Mouse (Mus musculus): ENCODE results near the gene Fxyd1. TPM values are rescaled to one million over a fixed set of nuclear protein-coding genes. Genes with fewer than 3 reads are reported as not detected.
A peak's percentile ranks its signal among the peaks of the same experiment; 100 is the strongest.

The Fxyd1 gene
- polyA plus RNA-seq, 1 experiment, result 156 TPM

DNA sequence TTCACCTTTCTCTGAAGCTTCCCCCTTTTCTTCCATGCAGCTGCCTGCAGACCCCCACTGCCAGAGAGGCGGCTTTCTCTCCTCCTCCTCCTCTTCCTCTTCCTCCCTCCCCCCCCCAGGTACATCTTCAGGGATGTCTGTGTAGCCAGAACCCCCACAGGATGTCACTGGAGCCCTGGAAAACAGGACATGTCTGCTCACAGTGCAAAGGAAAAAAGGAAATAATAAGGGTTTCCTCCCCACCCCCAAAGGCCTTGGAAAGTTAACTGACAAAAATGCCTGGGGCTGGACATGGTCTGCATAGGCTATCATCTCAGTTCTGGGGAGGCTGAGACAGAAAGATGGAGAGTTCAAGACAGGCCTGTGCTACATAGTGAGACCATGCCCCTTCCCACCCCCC is 24.1 kb upstream of the Fxyd1 start:
- Histone ChIP-seq H3K4me3 (ENCODE audit: insufficient read depth, low read length) (no peak overlapping the region), H3K4me1 (ENCODE audit: control insufficient read depth, insufficient read depth, low read length) (no peaks in the 10 kb centered on the region; the same call in 1 of the 2 replicates), H3K27ac (ENCODE audit: insufficient read depth, low read length) (no peak overlapping the region)
- TF ChIP-seq POLR2A (IDR thresholded peaks at IDR 0.05; ENCODE audit: extremely low read depth, insufficient read depth, low read length) (no peak), CTCF (IDR thresholded peaks at IDR 0.05; ENCODE audit: extremely low read depth, insufficient read depth, low read length) (no peak)

DNA sequence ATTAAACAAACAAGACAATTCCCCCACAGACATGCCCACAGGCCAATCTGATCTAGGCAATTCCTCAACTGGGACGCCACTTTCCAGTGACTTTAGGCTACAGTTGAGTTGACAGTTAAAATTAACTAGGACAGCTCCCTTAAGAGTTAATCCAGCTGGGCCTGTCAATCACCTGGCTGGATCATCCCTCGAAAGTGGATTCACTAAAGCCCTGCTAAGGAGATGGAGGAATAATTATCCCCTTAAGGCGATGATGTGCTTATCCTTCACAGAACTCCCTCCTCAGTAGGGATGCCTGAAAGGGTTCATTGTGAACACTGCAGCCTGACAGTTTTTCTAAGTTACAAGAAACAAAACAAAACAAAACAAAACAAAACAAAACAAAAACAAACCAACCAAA is 23.6 kb upstream of the Fxyd1 start:
- TF ChIP-seq CTCF (IDR thresholded peaks at IDR 0.05; ENCODE audit: extremely low read depth, insufficient read depth, low read length) (no peak), POLR2A (IDR thresholded peaks at IDR 0.05; ENCODE audit: extremely low read depth, insufficient read depth, low read length) (no peak)
- no peaks in the 10 kb centered on the region; the same call in 1 of the 2 replicates for H3K4me1 ChIP-seq (ENCODE audit: control insufficient read depth, insufficient read depth, low read length)
- no peak overlapping the region for H3K4me3 ChIP-seq (ENCODE audit: insufficient read depth, low read length)
- H3K27ac ChIP-seq (ENCODE audit: insufficient read depth, low read length), result no peak overlapping the region

DNA sequence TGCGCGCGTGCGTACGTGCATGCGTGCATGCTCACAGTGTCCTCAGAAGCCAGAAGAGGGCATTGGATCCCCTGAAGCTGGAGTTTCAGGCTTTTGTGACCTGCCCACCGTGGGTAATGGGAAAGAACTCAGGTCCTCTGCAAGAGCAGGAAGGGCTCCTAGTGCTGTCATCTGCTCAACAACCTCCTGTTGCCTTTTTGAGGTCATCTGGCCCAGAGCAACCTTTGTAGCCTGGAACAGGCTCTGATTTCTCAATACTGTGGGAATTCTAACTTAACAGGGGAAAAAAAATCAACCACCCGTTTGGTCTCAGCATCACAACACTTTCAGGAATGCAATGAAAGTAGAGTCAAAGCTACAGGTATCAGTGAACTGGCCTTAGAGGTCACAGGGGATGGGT is 22.7 kb upstream of the Fxyd1 start:
- TF ChIP-seq CTCF (IDR thresholded peaks at IDR 0.05; ENCODE audit: extremely low read depth, insufficient read depth, low read length) (no peak), POLR2A (IDR thresholded peaks at IDR 0.05; ENCODE audit: extremely low read depth, insufficient read depth, low read length) (no peak)
- Histone ChIP-seq H3K4me3 (ENCODE audit: insufficient read depth, low read length) (no peak overlapping the region), H3K27ac (ENCODE audit: insufficient read depth, low read length) (no peak overlapping the region), H3K4me1 (ENCODE audit: control insufficient read depth, insufficient read depth, low read length) (no peaks in the 10 kb centered on the region; the same call in 1 of the 2 replicates)

DNA sequence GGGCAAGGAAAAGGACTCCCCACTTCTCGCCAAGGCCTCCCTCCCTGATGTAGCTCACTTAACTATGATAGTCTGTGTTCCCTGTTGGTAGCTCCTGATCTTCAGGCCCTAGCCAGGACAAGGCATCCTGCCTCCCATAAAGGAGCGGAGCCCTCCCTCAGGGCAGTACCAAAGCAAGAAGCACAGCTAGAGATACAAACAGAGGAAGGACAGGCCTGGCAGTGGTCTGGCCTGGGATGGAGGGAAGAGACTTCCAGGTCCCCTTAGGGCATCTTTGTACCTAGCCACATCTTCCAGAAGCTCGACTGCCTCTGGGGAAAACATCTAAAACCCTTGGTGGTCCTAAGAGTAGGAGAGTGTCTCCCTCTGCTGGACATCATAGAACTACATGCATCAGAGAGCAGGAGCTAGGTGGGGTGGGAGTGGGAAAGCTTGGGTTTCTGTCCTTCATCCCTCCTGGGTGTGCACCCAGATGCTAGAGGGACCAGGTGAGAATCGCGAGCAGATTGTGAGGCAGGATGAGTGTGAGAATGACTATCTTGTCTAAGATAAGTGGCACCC is 21.0 kb upstream of the Fxyd1 start:
- Histone ChIP-seq H3K4me3 (ENCODE audit: insufficient read depth, low read length) (no peak overlapping the region), H3K27ac (ENCODE audit: insufficient read depth, low read length) (peak overlapping the region; percentile 36; the same call in 1 of the 2 replicates), H3K4me1 (ENCODE audit: control insufficient read depth, insufficient read depth, low read length) (no peaks in the 10 kb centered on the region; the same call in 1 of the 2 replicates)
- TF ChIP-seq POLR2A (IDR thresholded peaks at IDR 0.05; ENCODE audit: extremely low read depth, insufficient read depth, low read length) (no peak), CTCF (IDR thresholded peaks at IDR 0.05; ENCODE audit: extremely low read depth, insufficient read depth, low read length) (peak; percentile 86)

DNA sequence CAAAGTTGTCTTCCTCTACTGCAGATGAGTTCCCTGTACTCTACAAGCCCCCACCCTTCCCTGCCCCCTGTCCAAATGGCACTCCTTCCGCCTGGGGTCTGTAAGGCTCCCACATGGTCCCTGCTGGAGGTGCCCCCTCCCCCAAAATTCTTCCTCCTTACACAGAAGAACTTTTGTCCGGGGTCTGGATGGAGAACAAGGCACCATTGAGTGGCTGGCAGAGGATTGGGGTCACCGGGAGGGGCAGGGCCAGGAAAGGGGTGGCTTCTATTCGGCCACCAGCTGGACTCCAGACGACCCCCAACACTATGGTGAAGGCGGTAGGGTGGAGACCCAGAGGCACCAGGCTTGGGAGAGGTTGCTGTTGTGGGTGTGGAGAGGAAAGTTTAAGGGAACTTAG is 20.5 kb upstream of the Fxyd1 start:
- Histone ChIP-seq H3K4me1 (ENCODE audit: control insufficient read depth, insufficient read depth, low read length) (no peaks in the 10 kb centered on the region; the same call in 1 of the 2 replicates), H3K4me3 (ENCODE audit: insufficient read depth, low read length) (no peak overlapping the region), H3K27ac (ENCODE audit: insufficient read depth, low read length) (peak overlapping the region; percentile 80)
- no peak for TF ChIP-seq CTCF (IDR thresholded peaks at IDR 0.05; ENCODE audit: extremely low read depth, insufficient read depth, low read length)
- no peak for TF ChIP-seq POLR2A (IDR thresholded peaks at IDR 0.05; ENCODE audit: extremely low read depth, insufficient read depth, low read length)

DNA sequence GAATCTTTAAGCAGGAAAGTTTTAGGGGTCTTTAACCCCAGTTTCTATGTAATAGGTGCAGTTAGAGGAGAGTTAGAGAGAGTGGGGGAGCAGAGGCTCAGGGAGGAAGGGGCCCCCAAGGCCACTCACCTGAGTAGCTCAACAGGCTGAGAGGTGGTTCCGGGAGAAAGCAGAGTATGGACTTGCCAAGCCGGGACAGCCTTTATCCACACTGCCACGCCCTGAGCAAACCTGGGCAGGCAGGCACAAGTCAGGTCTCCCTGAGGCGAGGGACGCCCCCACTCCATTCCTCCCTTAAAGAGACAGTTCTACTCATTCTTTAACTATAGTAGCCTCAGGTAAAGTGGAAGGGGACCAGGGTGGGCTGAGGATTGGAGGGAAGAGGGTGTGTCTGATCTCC is 19.5 kb upstream of the Fxyd1 start, which contains the start of gene Fxyd3:
TSS of gene Fxyd3 (minus strand) at position 213 of the 400 bp plus-strand sequence.
- Histone ChIP-seq H3K4me1 (ENCODE audit: control insufficient read depth, insufficient read depth, low read length) (no peaks in the 10 kb centered on the region; the same call in 1 of the 2 replicates), H3K4me3 (ENCODE audit: insufficient read depth, low read length) (no peak within 1 kb of the TSS), H3K27ac (ENCODE audit: insufficient read depth, low read length) (peak within 1 kb of the TSS; percentile 80)
- TF ChIP-seq CTCF (IDR thresholded peaks at IDR 0.05; ENCODE audit: extremely low read depth, insufficient read depth, low read length), result no peak
- TF ChIP-seq POLR2A (IDR thresholded peaks at IDR 0.05; ENCODE audit: extremely low read depth, insufficient read depth, low read length), result no peak

DNA sequence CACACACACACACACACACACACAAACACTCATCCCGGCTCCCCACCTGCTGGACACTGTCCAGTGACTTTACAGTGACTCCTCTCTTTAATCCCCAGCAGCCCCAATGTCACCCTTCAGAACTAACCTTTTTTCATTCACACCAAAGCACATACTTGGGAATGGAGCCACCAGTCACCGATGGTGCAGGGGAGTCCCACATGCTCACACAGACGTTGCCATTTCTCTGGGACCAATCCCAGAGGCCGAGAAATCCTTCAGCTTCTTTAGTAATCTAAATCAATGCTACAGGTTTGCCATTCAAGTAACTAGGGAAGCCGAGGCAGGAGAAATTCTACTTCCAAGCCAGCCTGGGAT is 17.7 kb upstream of the Fxyd1 start:
- Histone ChIP-seq H3K4me1 (ENCODE audit: control insufficient read depth, insufficient read depth, low read length) (no peaks in the 10 kb centered on the region; the same call in 1 of the 2 replicates), H3K27ac (ENCODE audit: insufficient read depth, low read length) (no peak overlapping the region), H3K4me3 (ENCODE audit: insufficient read depth, low read length) (no peak overlapping the region)
- no peak for TF ChIP-seq CTCF (IDR thresholded peaks at IDR 0.05; ENCODE audit: extremely low read depth, insufficient read depth, low read length)
- TF ChIP-seq POLR2A (IDR thresholded peaks at IDR 0.05; ENCODE audit: extremely low read depth, insufficient read depth, low read length), result no peak

DNA sequence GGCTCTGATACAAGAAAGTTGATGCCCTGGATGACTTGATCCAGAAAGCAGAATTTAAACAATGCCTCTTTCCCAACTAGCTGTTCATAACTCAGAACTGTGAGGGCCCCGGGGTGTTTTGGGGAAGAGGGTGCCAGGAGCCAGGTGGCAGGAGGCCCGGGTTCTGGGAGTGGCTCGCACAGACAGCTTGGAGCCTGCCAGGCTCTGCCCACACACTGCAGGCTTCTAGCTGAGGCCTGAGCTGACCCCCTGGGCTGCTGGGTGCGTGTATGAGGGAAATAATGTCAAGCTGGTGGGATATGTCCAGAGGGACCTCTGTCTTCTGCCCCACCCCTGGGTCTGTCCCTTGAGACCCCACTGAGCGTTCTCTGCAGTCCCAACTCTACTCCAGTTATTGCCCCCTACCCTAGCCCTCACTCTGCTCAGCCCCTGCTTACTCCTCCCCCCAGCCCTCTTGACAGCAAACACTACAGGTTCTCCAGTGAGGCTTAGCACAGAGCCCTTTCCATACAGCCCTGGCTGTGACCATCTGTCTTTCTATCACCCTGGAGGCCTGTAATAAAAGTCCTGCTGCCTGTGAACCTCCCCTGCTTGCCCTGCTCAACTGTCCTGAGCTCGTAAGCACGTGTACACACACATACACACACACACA is 17.2 kb upstream of the Fxyd1 start:
- TF ChIP-seq POLR2A (IDR thresholded peaks at IDR 0.05; ENCODE audit: extremely low read depth, insufficient read depth, low read length) (no peak), CTCF (IDR thresholded peaks at IDR 0.05; ENCODE audit: extremely low read depth, insufficient read depth, low read length) (no peak)
- Histone ChIP-seq H3K27ac (ENCODE audit: insufficient read depth, low read length) (0 out of 2 replicates have a peak overlapping the region, but pooled peaks have one; percentile 32), H3K4me3 (ENCODE audit: insufficient read depth, low read length) (no peak overlapping the region), H3K4me1 (ENCODE audit: control insufficient read depth, insufficient read depth, low read length) (no peaks in the 10 kb centered on the region; the same call in 1 of the 2 replicates)

DNA sequence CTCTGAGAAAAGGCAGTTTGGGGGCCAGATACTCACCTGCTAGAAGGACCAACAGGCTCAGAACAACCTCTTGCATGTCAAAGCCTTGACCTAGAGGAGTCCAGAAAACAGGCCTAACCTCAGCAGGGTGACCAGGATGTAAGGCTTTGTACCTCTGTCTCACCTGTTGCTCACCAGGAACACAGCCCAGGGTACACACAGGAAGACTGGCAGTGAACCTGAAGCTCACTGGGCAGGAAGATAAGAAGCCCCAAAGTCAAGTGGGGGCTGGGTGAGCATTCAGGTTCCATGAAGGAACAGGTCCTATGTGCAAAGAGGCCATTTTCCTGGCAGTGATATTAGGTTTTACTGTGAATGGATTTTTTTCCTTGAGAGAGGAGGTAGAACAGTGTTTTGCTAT is 16.5 kb upstream of the Fxyd1 start:
- TF ChIP-seq CTCF (IDR thresholded peaks at IDR 0.05; ENCODE audit: extremely low read depth, insufficient read depth, low read length) (no peak), POLR2A (IDR thresholded peaks at IDR 0.05; ENCODE audit: extremely low read depth, insufficient read depth, low read length) (no peak)
- Histone ChIP-seq H3K4me3 (ENCODE audit: insufficient read depth, low read length) (no peak overlapping the region), H3K27ac (ENCODE audit: insufficient read depth, low read length) (no peak overlapping the region), H3K4me1 (ENCODE audit: control insufficient read depth, insufficient read depth, low read length) (no peaks in the 10 kb centered on the region; the same call in 1 of the 2 replicates)

DNA sequence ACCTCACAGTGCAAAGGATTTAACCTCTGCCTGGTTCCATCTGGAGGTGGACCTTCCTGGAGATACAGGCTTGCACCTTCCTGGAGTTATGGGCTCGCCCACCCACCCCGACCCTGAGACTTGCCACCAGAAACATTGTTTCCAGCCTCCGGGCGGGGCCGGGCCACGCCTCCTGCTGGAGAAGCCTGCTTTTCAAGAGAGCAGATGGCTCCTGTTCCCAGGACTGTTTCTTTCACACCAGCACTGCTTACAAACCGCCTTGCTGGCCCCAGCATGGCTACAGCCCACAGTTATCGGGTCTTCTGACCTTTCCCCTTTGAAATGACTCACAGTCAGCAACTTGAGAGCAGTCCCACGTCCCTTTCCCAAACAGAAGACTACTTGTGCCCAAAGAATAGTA is 15.3 kb upstream of the Fxyd1 start:
- H3K4me1 ChIP-seq (ENCODE audit: control insufficient read depth, insufficient read depth, low read length), result no peaks in the 10 kb centered on the region; the same call in 1 of the 2 replicates
- H3K4me3 ChIP-seq (ENCODE audit: insufficient read depth, low read length), result no peak overlapping the region
- TF ChIP-seq POLR2A (IDR thresholded peaks at IDR 0.05; ENCODE audit: extremely low read depth, insufficient read depth, low read length), result no peak
- TF ChIP-seq CTCF (IDR thresholded peaks at IDR 0.05; ENCODE audit: extremely low read depth, insufficient read depth, low read length), result no peak
- no peak overlapping the region for H3K27ac ChIP-seq (ENCODE audit: insufficient read depth, low read length)
